Mouse (Mus musculus): ENCODE data around the gene Kndc1. TPM values are rescaled to one million over a fixed set of nuclear protein-coding genes. Genes with fewer than 3 reads are reported as not detected.

The Kndc1 gene
- 0.53 TPM for polyA plus RNA-seq (2017; shearing (Covaris generic))

DNA sequence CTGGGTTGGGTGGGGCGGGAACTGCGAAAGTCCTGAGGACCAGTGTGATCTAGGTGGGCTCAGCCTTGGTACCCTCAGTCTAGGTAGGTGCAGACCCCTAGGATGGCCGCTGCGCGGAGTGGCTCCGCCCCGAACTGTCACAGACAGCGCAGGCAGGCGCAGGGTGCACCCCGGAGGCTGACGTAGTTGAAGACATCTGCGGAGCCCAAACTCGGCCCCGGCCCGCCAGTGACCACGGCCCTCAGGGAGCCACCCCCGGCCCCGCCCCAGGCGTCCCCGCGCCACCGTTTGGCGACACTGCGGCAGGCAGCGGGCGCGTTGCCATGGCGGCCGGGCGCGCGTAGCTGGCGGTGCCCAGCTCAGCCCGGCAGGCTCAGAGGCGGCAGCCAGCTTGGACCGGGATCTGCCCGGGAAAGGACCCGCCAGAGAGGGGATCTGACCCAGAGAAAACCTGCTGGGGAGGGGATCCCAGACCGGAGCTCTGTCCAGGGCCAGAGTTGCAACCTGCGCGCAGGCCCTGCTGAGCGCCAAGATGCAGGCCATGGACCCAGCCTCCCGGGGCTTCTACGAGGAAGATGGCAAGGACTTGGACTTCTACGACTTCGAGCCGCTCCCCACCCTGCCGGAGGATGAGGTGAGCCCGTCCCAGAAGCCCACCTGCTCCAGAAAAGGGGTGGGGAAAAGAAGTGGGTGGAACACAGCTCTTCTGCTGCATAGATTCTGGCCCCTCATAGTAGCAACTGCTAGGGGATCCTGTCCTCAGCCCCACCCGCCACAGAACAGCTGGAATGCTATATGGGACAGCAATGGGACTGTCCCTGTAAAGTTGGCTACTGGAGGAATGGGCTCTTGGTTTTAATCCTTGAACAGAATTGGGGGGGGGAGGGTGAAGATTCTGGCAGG, at the start of gene Kndc1:
Gene Kndc1, plus strand, starts transcription at position 42 of the 903 bp plus-strand sequence.

DNA sequence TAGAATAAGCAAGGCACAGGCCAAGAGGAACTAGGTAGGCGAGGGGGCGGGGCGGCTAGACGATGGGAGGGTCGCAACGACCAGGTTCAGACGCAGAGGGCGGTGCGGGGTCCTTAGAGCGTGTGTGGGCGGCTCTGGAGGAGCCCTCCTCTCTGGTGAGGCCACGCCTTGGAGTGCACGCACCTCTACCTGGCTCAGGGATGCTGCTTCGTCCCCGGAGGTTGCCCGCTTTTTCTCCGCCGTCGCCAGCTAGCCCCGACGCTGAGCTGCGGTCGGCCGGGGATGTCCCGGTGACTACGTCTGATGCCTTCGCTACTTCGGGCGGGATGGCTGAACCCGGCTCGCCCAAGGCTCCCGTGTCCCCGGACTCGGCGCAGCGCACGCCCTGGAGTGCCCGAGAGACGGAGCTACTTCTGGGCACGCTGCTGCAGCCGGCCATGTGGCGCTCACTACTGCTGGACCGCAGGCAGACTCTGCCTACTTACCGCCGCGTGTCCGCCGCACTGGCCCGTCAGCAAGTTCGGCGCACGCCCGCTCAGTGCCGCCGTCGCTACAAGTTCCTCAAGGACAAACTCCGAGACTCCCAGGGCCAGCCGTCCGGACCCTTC, 49.3 kb downstream of the Kndc1 start, which contains the start of gene Utf1:
Gene Utf1, plus strand, starts transcription at position 116 of the 608 bp plus-strand sequence.

DNA sequence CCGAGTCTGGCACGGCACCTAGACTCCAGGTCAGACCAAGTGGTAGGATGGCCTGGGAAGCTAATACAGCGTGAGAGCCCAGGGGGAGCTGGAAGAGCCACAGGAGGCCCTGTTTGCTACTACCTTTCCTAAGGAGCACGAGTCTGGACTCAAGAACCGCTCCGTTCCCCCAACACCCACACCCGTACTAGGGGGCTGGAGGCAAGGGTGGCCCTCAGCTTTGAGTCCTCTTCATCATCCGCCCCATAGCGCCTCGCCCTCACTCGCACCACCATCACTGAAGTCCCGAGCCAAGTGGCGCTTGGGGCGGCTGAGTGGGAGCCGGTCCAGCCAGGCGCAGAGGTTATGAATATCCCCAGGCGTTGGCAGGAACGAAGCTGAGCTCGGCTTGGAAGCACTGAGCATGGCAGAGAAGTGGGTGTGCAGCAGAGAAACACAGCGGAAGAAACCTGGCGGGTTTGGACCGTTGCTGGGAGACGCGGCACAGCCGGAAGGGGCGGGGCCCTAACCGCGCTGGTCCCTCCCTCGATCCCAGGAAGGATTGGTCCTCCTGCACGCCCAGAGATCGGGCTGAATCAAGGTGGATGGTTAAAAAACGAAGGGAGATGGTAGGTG, 83.9 kb downstream of the Kndc1 start, which contains the start of gene 6430531B16Rik:
Gene 6430531B16Rik, minus strand, starts transcription at position 478 of the 615 bp plus-strand sequence.

Other genes with a start within 250 kb of the Kndc1 start
- gene Cfap46, start 210.9 kb upstream of the Kndc1 start, polyA plus RNA-seq (2017; shearing (Covaris generic)), result 0.20 TPM
- gene Adgra1, start 60.5 kb upstream of the Kndc1 start, polyA plus RNA-seq (2017; shearing (Covaris generic)), result not detected
- 4.1 TPM for gene Utf1, start 49.1 kb downstream of the Kndc1 start, polyA plus RNA-seq (2017; shearing (Covaris generic))
- gene 6430531B16Rik, start 84.1 kb downstream of the Kndc1 start, polyA plus RNA-seq (2017; shearing (Covaris generic)), result 0.24 TPM
- gene Adam8, start 97.9 kb downstream of the Kndc1 start, polyA plus RNA-seq (2017; shearing (Covaris generic)), result 18.0 TPM
- 66.2 TPM for gene Zfp511, start 141.7 kb downstream of the Kndc1 start, polyA plus RNA-seq (2017; shearing (Covaris generic))
- gene Tubgcp2, start 142.0 kb downstream of the Kndc1 start, polyA plus RNA-seq (2017; shearing (Covaris generic)), result 34.2 TPM
- gene Msx3, start 154.4 kb downstream of the Kndc1 start, polyA plus RNA-seq (2017; shearing (Covaris generic)), result not detected
- not detected for gene Caly, start 187.9 kb downstream of the Kndc1 start, polyA plus RNA-seq (2017; shearing (Covaris generic))
- gene Prap1, start 198.7 kb downstream of the Kndc1 start, polyA plus RNA-seq (2017; shearing (Covaris generic)), result not detected
- 12.2 TPM for gene Fuom, start 207.7 kb downstream of the Kndc1 start, polyA plus RNA-seq (2017; shearing (Covaris generic))
- 3.5 TPM for gene Paox, start 221.1 kb downstream of the Kndc1 start, polyA plus RNA-seq (2017; shearing (Covaris generic))
- gene Echs1, start 221.8 kb downstream of the Kndc1 start, polyA plus RNA-seq (2017; shearing (Covaris generic)), result 60.8 TPM
- gene Mtg1, start 242.9 kb downstream of the Kndc1 start, polyA plus RNA-seq (2017; shearing (Covaris generic)), result 30.8 TPM

Measured in activated CD4-positive, CD25-positive, alpha-beta regulatory T cell, adult 9 weeks (primary cell).